Mouse (Mus musculus): ENCODE measurements around the gene Gm28053.

- no peak for TF ChIP-seq POLR2A (IDR thresholded peaks at IDR 0.05; ENCODE audit: low read depth, low read length)
- no peak for TF ChIP-seq CTCF (IDR thresholded peaks at IDR 0.05; ENCODE audit: extremely low read depth, insufficient read length, insufficient replicate concordance, low read depth, low read length)
Observed at GRCm38 (mm10) chr6:48768178-48768869, 49.9 kb downstream of the Gm28053 start.
